Mouse (Mus musculus) midbrain, embryonic 13.5 days (tissue): ENCODE data around the gene Tsr2. TPM values are rescaled to one million over a fixed set of nuclear protein-coding genes. Genes with fewer than 3 reads are reported as not detected.

ENCODE experiments used
- ATAC-seq: fragments of 200-750 bp; cut with Nextera tagmentation; 2 replicates; pipeline ENCODE4 v1.8.0; 2017; ENCODE audit warnings: mild to moderate bottlenecking, moderate TSS enrichment, moderate library complexity
- H3K27ac ChIP-seq: fragments of 300-500 bp; sonication (generic); 2 replicates; pipeline ENCODE4 v1.5.1; 2015; ENCODE audit warnings: inconsistent platforms, mild to moderate bottlenecking, moderate library complexity
- H3K27me3 ChIP-seq: fragments of 300-500 bp; sonication (generic); 2 replicates; pipeline ENCODE4 v1.6.1; 2015; ENCODE audit warnings: mild to moderate bottlenecking, inconsistent platforms
- H3K36me3 ChIP-seq: fragments of 300-500 bp; sonication (generic); 2 replicates; pipeline ENCODE4 v1.6.1; 2015; ENCODE audit warnings: mild to moderate bottlenecking, inconsistent platforms
- H3K4me1 ChIP-seq: fragments of 300-500 bp; sonication (generic); replicated peaks from 2 replicates; pipeline ENCODE4 v1.6.1; 2015; ENCODE audit warnings: inconsistent platforms
- H3K4me2 ChIP-seq: fragments of 300-500 bp; sonication (generic); replicated peaks from 2 replicates; pipeline ENCODE4 v1.6.1; 2015; ENCODE audit warnings: moderate library complexity, mild to moderate bottlenecking, inconsistent platforms
- H3K4me3 ChIP-seq: fragments of 300-500 bp; sonication (generic); replicated peaks from 2 replicates; pipeline ENCODE4 v1.5.1; 2015; ENCODE audit warnings: mild to moderate bottlenecking, inconsistent platforms
- H3K9ac ChIP-seq: fragments of 300-500 bp; sonication (generic); replicated peaks from 2 replicates; pipeline ENCODE4 v1.6.1; 2015; ENCODE audit warnings: mild to moderate bottlenecking, inconsistent platforms
- H3K9me3 ChIP-seq: fragments of 300-500 bp; sonication (generic); 2 replicates; pipeline ENCODE4 v1.6.1; 2016; ENCODE audit warnings: mild to moderate bottlenecking, inconsistent platforms
- WGBS: fragments of 180-500 bp; shearing (Covaris S2); methylation state at CpG from one replicate; pipeline ENCODE4 v1.1.7; 2015; 5-methylcytosine and 5-hydroxymethylcytosine counted together
- polyA plus RNA-seq: library from polyadenylated mRNA; unstranded; fragments of >200 nt; fragmentation: Nextera tagmentation; extraction: Ambion mirVana; gene quantifications from 2 replicates; pipeline ENCODE4 v1.2.1, GENCODE M21; 2015

Tsr2 gene
- polyA plus RNA-seq, 1 experiment from 2014 or later = 38.3 TPM

- no peak for ATAC-seq
- Histone ChIP-seq H3K4me3 (no peak overlapping the region), H3K4me1 (no peaks in the 10 kb centered on the region), H3K27me3 (no peaks in the 10 kb centered on the region), H3K4me2 (no peak overlapping the region), H3K27ac (no peak overlapping the region), H3K9ac (no peak overlapping the region), H3K9me3 (no peaks in the 10 kb centered on the region), H3K36me3 (no peaks in the 10 kb centered on the region)
- WGBS = 54% methylated on average over 5 of the region's 5 CpGs
These were observed 55.1 kb downstream of the Tsr2 start for GRCm38 (mm10) chrX:151041223-151041622.

Other genes with a start within 250 kb of the Tsr2 start
- gene Gnl3l, start 79.2 kb downstream of the Tsr2 start, polyA plus RNA-seq = 74.1 and 80.0 TPM in 2 replicates
- 11.6 and 13.0 TPM in 2 replicates for gene Fgd1, start 50.4 kb downstream of the Tsr2 start, polyA plus RNA-seq
- 16.9 and 20.7 TPM in 2 replicates for gene Wnk3, start 101.5 kb upstream of the Tsr2 start, polyA plus RNA-seq
- 4.7 and 5.1 TPM in 2 replicates for gene Fam120c, start 247.6 kb upstream of the Tsr2 start, polyA plus RNA-seq